Mouse (Mus musculus) limb, embryonic 15.5 days (tissue): ENCODE data around the gene Klk13. TPM values are rescaled to one million over a fixed set of nuclear protein-coding genes. Genes with fewer than 3 reads are reported as not detected.

Experiments
- ATAC-seq: fragments of 200-750 bp; cut with Nextera tagmentation; 2 replicates; pipeline ENCODE4 v1.8.0; 2017; ENCODE audit warnings: low read depth, moderate TSS enrichment; ENCODE audit not compliant: insufficient number of reproducible peaks, low FRiP score, low TSS enrichment
- H3K27ac ChIP-seq: fragments of 300-500 bp; sonication (generic); 2 replicates; pipeline ENCODE4 v1.5.1; 2015; ENCODE audit warnings: moderate library complexity, mild to moderate bottlenecking, inconsistent platforms
- H3K27me3 ChIP-seq: fragments of 300-500 bp; sonication (generic); 2 replicates; pipeline ENCODE4 v1.6.1; 2015; ENCODE audit warnings: inconsistent platforms
- H3K36me3 ChIP-seq: fragments of 300-500 bp; sonication (generic); 2 replicates; pipeline ENCODE4 v1.6.1; 2015; ENCODE audit warnings: inconsistent platforms
- H3K4me1 ChIP-seq: fragments of 300-500 bp; sonication (generic); 2 replicates; pipeline ENCODE4 v1.6.1; 2015; ENCODE audit warnings: inconsistent platforms
- H3K4me2 ChIP-seq: fragments of 300-500 bp; sonication (generic); 2 replicates; pipeline ENCODE4 v1.6.1; 2015; ENCODE audit warnings: mild to moderate bottlenecking, inconsistent platforms
- H3K4me3 ChIP-seq: fragments of 300-500 bp; sonication (generic); 2 replicates; pipeline ENCODE4 v1.5.1; 2015; ENCODE audit warnings: mild to moderate bottlenecking, inconsistent platforms
- H3K9ac ChIP-seq: fragments of 300-500 bp; sonication (generic); 2 replicates; pipeline ENCODE4 v1.6.1; 2015; ENCODE audit warnings: inconsistent platforms
- H3K9me3 ChIP-seq: fragments of 300-500 bp; sonication (generic); 2 replicates; pipeline ENCODE4 v1.6.1; 2016; ENCODE audit warnings: inconsistent platforms
- WGBS: fragments of 180-500 bp; shearing (Covaris S2); methylation state at CpG from one replicate; pipeline ENCODE4 v1.1.7; 2015; 5-methylcytosine and 5-hydroxymethylcytosine counted together
- polyA plus RNA-seq: library from polyadenylated mRNA; unstranded; fragments of >200 nt; fragmentation: Nextera tagmentation; extraction: Ambion mirVana; gene quantifications from 2 replicates; pipeline ENCODE4 v1.2.1, GENCODE M21; 2015

Gene Klk13
- polyA plus RNA-seq, 1 experiment from 2014 or later = 12.5 TPM

DNA sequence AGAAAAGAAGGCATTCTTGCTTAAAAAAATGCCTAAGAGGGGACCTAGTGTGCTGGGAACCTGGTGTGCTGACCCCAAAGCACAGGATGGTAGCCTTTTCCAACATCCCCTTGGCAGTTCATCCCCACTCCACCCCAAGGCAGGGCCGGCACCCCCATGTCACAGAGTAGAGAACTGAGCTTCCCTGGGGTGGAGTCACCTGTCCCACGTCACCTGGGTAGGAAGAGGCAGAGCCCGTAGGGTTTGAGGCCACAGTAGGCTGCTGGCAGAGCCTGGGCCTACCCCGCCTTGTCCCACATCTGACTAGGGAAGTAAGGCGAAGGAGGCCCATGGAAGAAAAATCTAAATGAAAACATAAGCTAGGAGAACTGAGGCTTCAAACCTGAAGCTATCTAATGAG, 62.0 kb downstream of the Klk13 start, which contains the start of gene Klk11:
TSS of gene Klk11 (plus strand) at position 241 of the 400 bp plus-strand sequence.
- ATAC-seq = no peak
- Histone ChIP-seq H3K4me1 (0 out of 2 replicates have a peak, but pooled peaks cover 5% of the 10 kb centered on the region), H3K27ac (peak within 1 kb of the TSS; percentile 61), H3K36me3 (no peaks in the 10 kb centered on the region), H3K9ac (no peak within 1 kb of the TSS), H3K9me3 (no peaks in the 10 kb centered on the region), H3K27me3 (no peaks in the 10 kb centered on the region), H3K4me2 (no peak within 1 kb of the TSS), H3K4me3 (no peak within 1 kb of the TSS)
- 83% methylated on average over 5 of the region's 5 CpGs for WGBS

GRCm38 (mm10) chr7:43774802-43775201, 62.4 kb downstream of the Klk13 start:
- Histone ChIP-seq H3K36me3 (no peaks in the 10 kb centered on the region), H3K4me3 (no peak overlapping the region), H3K4me1 (0 out of 2 replicates have a peak, but pooled peaks cover 5% of the 10 kb centered on the region), H3K4me2 (no peak overlapping the region), H3K9ac (no peak overlapping the region), H3K27me3 (no peaks in the 10 kb centered on the region), H3K9me3 (no peaks in the 10 kb centered on the region), H3K27ac (peak overlapping the region; percentile 61)
- 49% methylated on average over 6 of the region's 6 CpGs for WGBS
- ATAC-seq = no peak

GRCm38 (mm10) chr7:43775311-43776057, 63.1 kb downstream of the Klk13 start:
- 0 out of 2 replicates have a peak, but pooled peaks cover 5% of the 10 kb centered on the region for H3K4me1 ChIP-seq
- H3K4me2 ChIP-seq = no peak overlapping the region
- peak overlapping the region; percentile 61; the same call in 1 of the 2 replicates for H3K27ac ChIP-seq
- H3K4me3 ChIP-seq = no peak overlapping the region
- H3K36me3 ChIP-seq = no peaks in the 10 kb centered on the region
- H3K27me3 ChIP-seq = no peaks in the 10 kb centered on the region
- no peak overlapping the region for H3K9ac ChIP-seq
- ATAC-seq = no peak; the same call in 1 of the 2 replicates
- no peaks in the 10 kb centered on the region for H3K9me3 ChIP-seq
- WGBS = 46% methylated on average over 7 of the region's 7 CpGs

DNA sequence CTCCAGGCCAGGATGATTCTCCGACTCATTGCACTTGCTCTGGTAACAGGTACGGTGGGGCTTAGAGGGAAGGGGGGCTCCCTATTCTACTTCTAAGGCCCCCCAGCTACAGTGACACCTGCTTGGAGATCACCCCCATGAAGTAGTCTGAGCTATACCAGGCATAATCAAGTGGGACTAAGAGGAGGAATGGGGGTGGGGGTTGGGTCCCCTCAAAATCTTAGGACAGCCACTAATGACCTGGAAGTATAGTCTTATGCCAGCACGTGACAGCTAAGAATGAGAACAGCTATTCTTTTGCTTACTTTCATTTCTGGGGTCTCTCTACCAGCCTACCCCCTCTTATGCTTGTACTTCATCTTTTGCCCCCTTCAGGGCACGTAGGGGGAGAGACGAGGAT, 64.1 kb downstream of the Klk13 start:
- Histone ChIP-seq H3K9me3 (no peaks in the 10 kb centered on the region), H3K9ac (no peak overlapping the region), H3K36me3 (no peaks in the 10 kb centered on the region), H3K4me1 (peaks cover 10% of the 10 kb centered on the region; the same call in 1 of the 2 replicates), H3K27me3 (no peaks in the 10 kb centered on the region), H3K27ac (no peak overlapping the region), H3K4me2 (no peak overlapping the region), H3K4me3 (no peak overlapping the region)
- no peak for ATAC-seq
- 70% methylated on average over 5 of the region's 5 CpGs for WGBS

Other genes starting within 250 kb of the Klk13 start
- 18.1 and 21.7 TPM in 2 replicates for gene Vsig10l, start 249.4 kb upstream of the Klk13 start, polyA plus RNA-seq
- gene Iglon5, start 222.5 kb upstream of the Klk13 start, polyA plus RNA-seq = 0.74 and 1.1 TPM in 2 replicates
- gene 4931406B18Rik, start 206.6 kb upstream of the Klk13 start, polyA plus RNA-seq = not detected in 2 replicates
- gene Cd33, start 168.1 kb upstream of the Klk13 start, polyA plus RNA-seq = 1.4 and 2.2 TPM in 2 replicates
- 3.6 and 4.3 TPM in 2 replicates for gene Zfp658, start 150.3 kb upstream of the Klk13 start, polyA plus RNA-seq
- 14.2 and 14.5 TPM in 2 replicates for gene Zfp719, start 133.0 kb upstream of the Klk13 start, polyA plus RNA-seq
- gene Zfp819, start 105.4 kb upstream of the Klk13 start, polyA plus RNA-seq = 0.19 TPM in 1 of 2 replicates, not detected in the other
- gene Ceacam18, start 77.9 kb upstream of the Klk13 start, polyA plus RNA-seq = not detected in 2 replicates
- 1.2 TPM in 2 replicates for gene Siglece, start 52.4 kb upstream of the Klk13 start, polyA plus RNA-seq
- gene Ctu1, start 40.6 kb upstream of the Klk13 start, polyA plus RNA-seq = 16.4 and 17.9 TPM in 2 replicates
- not detected in 2 replicates for gene Klk14, start 22.1 kb upstream of the Klk13 start, polyA plus RNA-seq
- gene Klk12, start 56.3 kb downstream of the Klk13 start, polyA plus RNA-seq = 0.22 and 0.32 TPM in 2 replicates
- gene Klk11, start 62.0 kb downstream of the Klk13 start, polyA plus RNA-seq = 20.2 and 22.0 TPM in 2 replicates
- gene Klk10, start 68.5 kb downstream of the Klk13 start, polyA plus RNA-seq = 38.4 and 45.0 TPM in 2 replicates
- 1.5 TPM in 2 replicates for gene Klk9, start 79.3 kb downstream of the Klk13 start, polyA plus RNA-seq
- gene Klk8, start 85.0 kb downstream of the Klk13 start, polyA plus RNA-seq = 60.6 and 64.4 TPM in 2 replicates
- gene Klk7, start 98.7 kb downstream of the Klk13 start, polyA plus RNA-seq = 6.7 and 13.4 TPM in 2 replicates
- gene Klk6, start 111.9 kb downstream of the Klk13 start, polyA plus RNA-seq = 0.13 and 0.25 TPM in 2 replicates
- 18.1 and 25.3 TPM in 2 replicates for gene Klk5, start 129.4 kb downstream of the Klk13 start, polyA plus RNA-seq
- 0.14 TPM in 1 of 2 replicates, not detected in the other for gene Klk4, start 168.6 kb downstream of the Klk13 start, polyA plus RNA-seq
- not detected in 2 replicates for gene Klk15, start 221.2 kb downstream of the Klk13 start, polyA plus RNA-seq
- gene Klk1b8, start 238.1 kb downstream of the Klk13 start, polyA plus RNA-seq = not detected in 2 replicates